Mouse (Mus musculus) kidney, embryonic 16.5 days (tissue): ENCODE results near the gene Clpsl2. TPM values are rescaled to one million over a fixed set of nuclear protein-coding genes. Genes with fewer than 3 reads are reported as not detected.
"Not testable (repeated sequence)": the region's sequence is repeated elsewhere in the genome, so short reads cannot be mapped to it uniquely, and the experiment has no call there.

Source experiments
- ATAC-seq: fragments of 200-750 bp; cut with Nextera tagmentation; 2 replicates; pipeline ENCODE4 v1.8.0; 2017; ENCODE audit warnings: moderate TSS enrichment; ENCODE audit not compliant: low FRiP score, low TSS enrichment
- H3K27ac ChIP-seq: fragments of 300-500 bp; sonication (generic); 2 replicates; pipeline ENCODE4 v1.5.1; 2014; ENCODE audit warnings: low read length
- H3K27me3 ChIP-seq: fragments of 300-500 bp; sonication (generic); 2 replicates; pipeline ENCODE4 v1.6.1; 2014; ENCODE audit warnings: low read length, control low read depth, mixed read lengths; ENCODE audit not compliant: insufficient read depth
- H3K36me3 ChIP-seq: fragments of 300-500 bp; sonication (generic); 2 replicates; pipeline ENCODE4 v1.6.1; 2014; ENCODE audit warnings: low read length, control low read depth, mixed read lengths; ENCODE audit not compliant: insufficient read depth
- H3K4me1 ChIP-seq: fragments of 300-500 bp; sonication (generic); 2 replicates; pipeline ENCODE4 v1.6.1; 2014; ENCODE audit warnings: low read length, control low read depth, mixed read lengths; ENCODE audit not compliant: insufficient read depth
- H3K4me2 ChIP-seq: fragments of 300-500 bp; sonication (generic); replicated peaks from 2 replicates; pipeline ENCODE4 v1.6.1; 2014; ENCODE audit warnings: low read depth, low read length
- H3K4me3 ChIP-seq: fragments of 300-500 bp; sonication (generic); 2 replicates; pipeline ENCODE4 v1.5.1; 2014; ENCODE audit warnings: mild to moderate bottlenecking, low read length
- H3K9ac ChIP-seq: fragments of 300-500 bp; sonication (generic); replicated peaks from 2 replicates; pipeline ENCODE4 v1.6.1; 2014; ENCODE audit warnings: low read length
- H3K9me3 ChIP-seq: fragments of 300-500 bp; sonication (generic); 2 replicates; pipeline ENCODE4 v1.6.1; 2016; ENCODE audit warnings: low read length, control low read depth
- WGBS: fragments of 180-500 bp; shearing (Covaris S2); extraction: QIAGEN DNeasy Blood & Tissue Kit; methylation state at CpG from one replicate; pipeline ENCODE4 v1.1.7; 2014; 5-methylcytosine and 5-hydroxymethylcytosine counted together
- polyA plus RNA-seq: library from polyadenylated mRNA; unstranded; fragments of >200 nt; fragmentation: Nextera tagmentation; extraction: Ambion mirVana; gene quantifications from 2 replicates; pipeline ENCODE4 v1.2.1, GENCODE M21; 2015

Clpsl2 gene
- polyA plus RNA-seq, 1 experiment from 2014 or later: not detected

- Histone ChIP-seq H3K4me3 (no peak overlapping the region), H3K27me3 (no peaks in the 10 kb centered on the region), H3K4me1 (no peaks in the 10 kb centered on the region; the same call in 1 of the 2 replicates), H3K9me3 (no peaks in the 10 kb centered on the region), H3K36me3 (no peaks in the 10 kb centered on the region), H3K9ac (no peak overlapping the region), H3K27ac (no peak overlapping the region), H3K4me2 (no peak overlapping the region)
- ATAC-seq: no peak
- WGBS: 7% methylated on average over 14 of the region's 14 CpGs
Observed at GRCm38 (mm10) chr17:28553040-28553793, 4.0 kb downstream of the Clpsl2 start.

- not testable (repeated sequence) for H3K36me3 ChIP-seq, H3K9ac ChIP-seq, H3K27me3 ChIP-seq, H3K4me2 ChIP-seq, H3K4me3 ChIP-seq, H3K9me3 ChIP-seq, H3K4me1 ChIP-seq, H3K27ac ChIP-seq, ATAC-seq
- 95% methylated on average over 4 of the region's 4 CpGs for WGBS
Observed at GRCm38 (mm10) chr17:28554021-28554420, 4.8 kb downstream of the Clpsl2 start.

- Histone ChIP-seq H3K4me1 (no peaks in the 10 kb centered on the region; the same call in 1 of the 2 replicates), H3K9me3 (no peaks in the 10 kb centered on the region), H3K27ac (no peak overlapping the region), H3K9ac (no peak overlapping the region), H3K4me3 (no peak overlapping the region), H3K36me3 (no peaks in the 10 kb centered on the region), H3K27me3 (no peaks in the 10 kb centered on the region), H3K4me2 (no peak overlapping the region)
- ATAC-seq: no peak
- 49% methylated on average over 6 of the region's 6 CpGs for WGBS
Observed at GRCm38 (mm10) chr17:28556635-28557396, 7.6 kb downstream of the Clpsl2 start.

GRCm38 (mm10) chr17:28557772-28558171 lies 8.6 kb downstream of the Clpsl2 start:
- Histone ChIP-seq H3K27ac (no peak overlapping the region), H3K4me3 (no peak overlapping the region), H3K27me3 (no peaks in the 10 kb centered on the region), H3K4me1 (no peaks in the 10 kb centered on the region; the same call in 1 of the 2 replicates), H3K36me3 (no peaks in the 10 kb centered on the region), H3K9me3 (no peaks in the 10 kb centered on the region), H3K4me2 (no peak overlapping the region), H3K9ac (no peak overlapping the region)
- no peak for ATAC-seq
- WGBS: 66% methylated on average over 6 of the region's 6 CpGs

- no peak for ATAC-seq
- H3K4me3 ChIP-seq: no peak within 1 kb of the TSS
- no peak within 1 kb of the TSS for H3K9ac ChIP-seq
- H3K9me3 ChIP-seq: no peaks in the 10 kb centered on the region
- H3K27ac ChIP-seq: no peak within 1 kb of the TSS
- H3K4me1 ChIP-seq: no peaks in the 10 kb centered on the region
- WGBS: 85% methylated on average over 4 of the region's 4 CpGs
- no peaks in the 10 kb centered on the region for H3K27me3 ChIP-seq
- no peaks in the 10 kb centered on the region for H3K36me3 ChIP-seq
- no peak within 1 kb of the TSS for H3K4me2 ChIP-seq
Observed at GRCm38 (mm10) chr17:28560598-28560997, 11.4 kb downstream of the Clpsl2 start, which contains the start of gene Clps. Gene Clps (minus strand): TSS chr17:28560766.

- H3K9me3 ChIP-seq: no peaks in the 10 kb centered on the region
- H3K4me2 ChIP-seq: no peak overlapping the region
- no peak overlapping the region for H3K27ac ChIP-seq
- no peak overlapping the region for H3K4me3 ChIP-seq
- 56% methylated on average over 7 of the region's 7 CpGs for WGBS
- no peak overlapping the region for H3K9ac ChIP-seq
- no peaks in the 10 kb centered on the region for H3K36me3 ChIP-seq
- no peaks in the 10 kb centered on the region for H3K27me3 ChIP-seq
- ATAC-seq: no peak
- H3K4me1 ChIP-seq: no peaks in the 10 kb centered on the region
Observed at GRCm38 (mm10) chr17:28561613-28562012, 12.4 kb downstream of the Clpsl2 start.

- ATAC-seq: no peak
- Histone ChIP-seq H3K9me3 (no peaks in the 10 kb centered on the region), H3K4me2 (no peak overlapping the region), H3K36me3 (no peaks in the 10 kb centered on the region), H3K27me3 (no peaks in the 10 kb centered on the region), H3K4me1 (no peaks in the 10 kb centered on the region), H3K4me3 (no peak overlapping the region), H3K27ac (no peak overlapping the region), H3K9ac (no peak overlapping the region)
Observed at GRCm38 (mm10) chr17:28565181-28565580, 16.0 kb downstream of the Clpsl2 start.

GRCm38 (mm10) chr17:28567541-28567940 lies 18.3 kb downstream of the Clpsl2 start:
- no peak overlapping the region for H3K27ac ChIP-seq
- no peak overlapping the region for H3K9ac ChIP-seq
- 55% methylated on average over 3 of the region's 3 CpGs for WGBS
- no peaks in the 10 kb centered on the region for H3K9me3 ChIP-seq
- no peaks in the 10 kb centered on the region for H3K4me1 ChIP-seq
- no peaks in the 10 kb centered on the region for H3K36me3 ChIP-seq
- ATAC-seq: no peak
- no peaks in the 10 kb centered on the region for H3K27me3 ChIP-seq
- H3K4me3 ChIP-seq: no peak overlapping the region
- H3K4me2 ChIP-seq: no peak overlapping the region

- no peak overlapping the region for H3K4me3 ChIP-seq
- no peak overlapping the region for H3K9ac ChIP-seq
- peaks cover 4% of the 10 kb centered on the region for H3K4me1 ChIP-seq
- no peak for ATAC-seq
- no peaks in the 10 kb centered on the region for H3K9me3 ChIP-seq
- no peak overlapping the region for H3K4me2 ChIP-seq
- WGBS: 83% methylated on average over 3 of the region's 3 CpGs
- no peaks in the 10 kb centered on the region for H3K27me3 ChIP-seq
- no peak overlapping the region for H3K27ac ChIP-seq
- no peaks in the 10 kb centered on the region for H3K36me3 ChIP-seq
Observed at GRCm38 (mm10) chr17:28571868-28572267, 22.7 kb downstream of the Clpsl2 start.

GRCm38 (mm10) chr17:28572521-28572920 lies 23.3 kb downstream of the Clpsl2 start:
- H3K9ac ChIP-seq: no peak overlapping the region
- no peak overlapping the region for H3K4me3 ChIP-seq
- H3K27me3 ChIP-seq: no peaks in the 10 kb centered on the region
- no peaks in the 10 kb centered on the region for H3K9me3 ChIP-seq
- peaks cover 4% of the 10 kb centered on the region for H3K4me1 ChIP-seq
- no peak overlapping the region for H3K27ac ChIP-seq
- WGBS: 82% methylated on average over 7 of the region's 7 CpGs
- no peak for ATAC-seq
- no peaks in the 10 kb centered on the region for H3K36me3 ChIP-seq
- H3K4me2 ChIP-seq: no peak overlapping the region
